Mouse (Mus musculus): Measurements from ENCODE around the gene Tmcc1.

DNA sequence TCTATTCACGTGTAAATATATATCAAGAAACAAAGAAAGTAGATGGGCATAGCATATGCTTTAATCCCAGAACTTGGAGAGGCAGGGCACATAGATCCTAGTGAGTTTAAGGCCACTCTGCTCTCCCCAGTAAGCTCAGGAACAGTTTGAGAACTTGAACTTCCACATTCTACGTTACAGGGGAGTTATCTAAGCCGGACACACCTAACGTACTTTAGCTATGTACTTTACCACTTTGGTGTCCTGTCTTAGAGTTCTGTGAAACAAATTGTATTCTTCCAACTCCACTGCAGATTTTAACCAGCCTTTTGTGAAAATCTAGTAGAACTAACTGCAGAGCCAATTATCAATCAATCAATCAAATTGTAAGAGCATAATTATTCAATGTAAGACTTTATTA lies 82.7 kb downstream of the Tmcc1 start:
- TF ChIP-seq CTCF (IDR thresholded peaks at IDR 0.05; ENCODE audit: extremely low read depth, insufficient read depth, low read length): no peak
- no peak for TF ChIP-seq POLR2A (IDR thresholded peaks at IDR 0.05; ENCODE audit: extremely low read depth, insufficient read depth, low read length)
